Comparison of ENCODE assay signal across 24 mouse cellular contexts in the genomic region with DNA sequence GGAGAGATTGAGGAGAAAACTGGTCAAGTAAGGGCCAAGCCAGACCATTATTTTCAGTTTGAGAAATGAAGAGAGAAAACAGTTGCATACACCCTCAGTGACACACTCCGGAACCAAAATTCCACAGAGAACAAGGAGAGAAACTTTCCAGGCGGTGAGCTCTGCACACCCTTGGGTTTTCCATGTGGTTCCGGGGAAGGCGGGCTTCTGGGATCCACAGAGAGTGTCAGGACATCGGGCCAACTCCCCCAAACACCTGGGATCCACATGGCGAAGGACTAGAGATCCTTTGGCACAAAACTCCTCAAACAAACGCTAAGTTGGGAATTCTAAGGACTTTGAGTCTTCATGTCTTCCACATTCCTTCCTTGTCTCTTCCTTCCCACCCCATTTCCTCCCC. TPM values are rescaled to one million over a fixed set of nuclear protein-coding genes. Genes with fewer than 3 reads are reported as not detected.
DNase-seq lines count a peak whose midpoint lies in the region; ATAC-seq and TF ChIP-seq lines count a peak whose summit lies in the region.
"Had no signal": no experiment of that assay in that cellular context is flagged by ENCODE, and none has a peak within 500 bp of the region (broad histone marks: within the 10 kb centered on the region; RNA-seq: fewer than 3 reads in every experiment).

No protein-coding gene starts in this region.

- no peak overlapping the region for H3K9ac ChIP-seq in embryonic facial prominence, embryonic 15.5 days
- no peak overlapping the region for H3K9ac ChIP-seq in heart, embryonic 12.5 days
- no peak overlapping the region for H3K9ac ChIP-seq in midbrain, embryonic 16.5 days (ENCODE audit: low read depth, low read length)
- H3K9ac ChIP-seq: embryonic facial prominence, embryonic 12.5 days; forebrain, embryonic 12.5 days; heart, embryonic 15.5 days; hindbrain, embryonic 14.5 days had no signal

- H3K36me3 ChIP-seq in embryonic facial prominence, embryonic 15.5 days = no peaks in the 10 kb centered on the region
- H3K36me3 ChIP-seq in embryonic facial prominence, embryonic 10.5 days (replicated peaks) = no peaks in the 10 kb centered on the region
- no peaks in the 10 kb centered on the region for H3K36me3 ChIP-seq in heart, embryonic 12.5 days
- no peaks in the 10 kb centered on the region for H3K36me3 ChIP-seq in testis, adult 2 months (ENCODE audit: control insufficient read depth, insufficient read depth, low read length)
- H3K36me3 ChIP-seq in midbrain, embryonic 16.5 days (ENCODE audit: control insufficient read depth, insufficient read depth, low read length) = no peaks in the 10 kb centered on the region
- H3K36me3 ChIP-seq: embryonic facial prominence, embryonic 12.5 days; forebrain, embryonic 12.5 days; G1E; heart, embryonic 15.5 days; hindbrain, embryonic 10.5 days had no signal

- no peak for TF ChIP-seq CTCF in testis, adult 2 months (IDR thresholded peaks at IDR 0.05; ENCODE audit: control insufficient read depth, insufficient read depth, insufficient replicate concordance, low read depth, low read length)

- peaks cover 10% of the 10 kb centered on the region for H3K4me1 ChIP-seq in embryonic facial prominence, embryonic 15.5 days
- peaks cover 17% of the 10 kb centered on the region for H3K4me1 ChIP-seq in embryonic facial prominence, embryonic 10.5 days
- H3K4me1 ChIP-seq in heart, embryonic 12.5 days (replicated peaks) = peaks cover 51% of the 10 kb centered on the region
- no peaks in the 10 kb centered on the region; the same call in 1 of the 2 replicates for H3K4me1 ChIP-seq in testis, adult 2 months (ENCODE audit: control insufficient read depth, insufficient read depth, low read length)
- H3K4me1 ChIP-seq in midbrain, embryonic 16.5 days (ENCODE audit: control insufficient read depth, insufficient read depth, low read length) = peaks cover 7% of the 10 kb centered on the region

- no peak for DNase-seq in embryonic facial prominence, embryonic 10.5 days (ENCODE audit: low spot score)
- DNase-seq in heart, adult 18-20 months = no peak
- no peak for DNase-seq in testis, postnatal 10 days (ENCODE audit: low spot score)
- DNase-seq: adrenal gland, adult 8-10 months; adrenal gland, postnatal 36 days; B cell, adult 2 months; cerebellum, adult 11 months; cerebellum, adult 8-10 months; cerebellum, postnatal 14 days; embryo, embryonic 11 days had no signal

- H3K27ac ChIP-seq in embryonic facial prominence, embryonic 15.5 days (replicated peaks) = peak overlapping the region; percentile 28; the same call in 1 of the 2 replicates
- no peak overlapping the region for H3K27ac ChIP-seq in embryonic facial prominence, embryonic 10.5 days (replicated peaks)
- H3K27ac ChIP-seq in heart, embryonic 12.5 days (ENCODE audit: poor library complexity, severe bottlenecking) = peak overlapping the region; percentile 1
- H3K27ac ChIP-seq in testis, adult 2 months (ENCODE audit: control insufficient read depth, insufficient read depth, low read depth, low read length) = peak overlapping the region; percentile 16; the same call in 1 of the 2 replicates
- no peak overlapping the region for H3K27ac ChIP-seq in midbrain, embryonic 16.5 days (ENCODE audit: low read length)
- H3K27ac ChIP-seq: embryonic facial prominence, embryonic 12.5 days; forebrain, embryonic 12.5 days; hindbrain, embryonic 10.5 days; hindbrain, embryonic 14.5 days had no signal

- no peak overlapping the region for H3K4me3 ChIP-seq in embryonic facial prominence, embryonic 15.5 days (replicated peaks)
- no peak overlapping the region for H3K4me3 ChIP-seq in embryonic facial prominence, embryonic 10.5 days
- no peak overlapping the region for H3K4me3 ChIP-seq in heart, embryonic 12.5 days
- H3K4me3 ChIP-seq in testis, adult 2 months (ENCODE audit: control insufficient read depth, low read depth, low read length) = no peak overlapping the region
- H3K4me3 ChIP-seq in midbrain, embryonic 16.5 days (ENCODE audit: low read depth, low read length) = no peak overlapping the region
- H3K4me3 ChIP-seq: embryonic facial prominence, embryonic 12.5 days; forebrain, embryonic 12.5 days; heart, embryonic 15.5 days; hindbrain, embryonic 10.5 days had no signal

- ATAC-seq in embryonic facial prominence, embryonic 15.5 days (ENCODE audit: insufficient number of reproducible peaks, low FRiP score, low TSS enrichment, low read depth) = no peak
- no peak for ATAC-seq in heart, embryonic 12.5 days (ENCODE audit: insufficient number of reproducible peaks, low FRiP score)
- no peak for ATAC-seq in midbrain, embryonic 16.5 days
- ATAC-seq: CD4-positive, CD25-positive, alpha-beta regulatory T cell, adult 4 months; forebrain, embryonic 16.5 days had no signal

- no peaks in the 10 kb centered on the region; the same call in 1 of the 2 replicates for H3K27me3 ChIP-seq in embryonic facial prominence, embryonic 15.5 days
- H3K27me3 ChIP-seq in embryonic facial prominence, embryonic 10.5 days (replicated peaks; ENCODE audit: low read depth, poor library complexity, severe bottlenecking) = no peaks in the 10 kb centered on the region
- H3K27me3 ChIP-seq in heart, embryonic 12.5 days (replicated peaks) = no peaks in the 10 kb centered on the region
- H3K27me3 ChIP-seq in testis, adult 2 months (ENCODE audit: control insufficient read depth, insufficient read depth, low read length) = no peaks in the 10 kb centered on the region
- H3K27me3 ChIP-seq in midbrain, embryonic 16.5 days (ENCODE audit: control insufficient read depth, insufficient read depth, low read depth, low read length) = no peaks in the 10 kb centered on the region
- H3K27me3 ChIP-seq: embryonic facial prominence, embryonic 12.5 days; forebrain, embryonic 12.5 days; heart, embryonic 15.5 days had no signal

- no peaks in the 10 kb centered on the region for H3K9me3 ChIP-seq in embryonic facial prominence, embryonic 15.5 days (replicated peaks)
- no peaks in the 10 kb centered on the region for H3K9me3 ChIP-seq in embryonic facial prominence, embryonic 10.5 days
- H3K9me3 ChIP-seq in heart, embryonic 12.5 days (replicated peaks) = no peaks in the 10 kb centered on the region
- no peaks in the 10 kb centered on the region for H3K9me3 ChIP-seq in midbrain, embryonic 16.5 days (replicated peaks; ENCODE audit: control insufficient read depth, low read length, poor library complexity, severe bottlenecking)
- H3K9me3 ChIP-seq: embryonic facial prominence, embryonic 12.5 days; forebrain, embryonic 12.5 days; heart, embryonic 15.5 days; hindbrain, embryonic 10.5 days had no signal

- WGBS in embryonic facial prominence, embryonic 15.5 days = 62% methylated on average over 7 of the region's 7 CpGs
- 91% methylated on average over 7 of the region's 7 CpGs for WGBS in embryonic facial prominence, embryonic 10.5 days
- WGBS in heart, embryonic 12.5 days = 79% methylated on average over 7 of the region's 7 CpGs
- 92% methylated on average over 7 of the region's 7 CpGs for WGBS in midbrain, embryonic 16.5 days

- no peak overlapping the region for H3K4me2 ChIP-seq in embryonic facial prominence, embryonic 15.5 days (replicated peaks)
- H3K4me2 ChIP-seq in heart, embryonic 12.5 days = no peak overlapping the region
- H3K4me2 ChIP-seq in midbrain, embryonic 16.5 days (ENCODE audit: low read length) = no peak overlapping the region
- H3K4me2 ChIP-seq: embryonic facial prominence, embryonic 12.5 days; forebrain, embryonic 12.5 days; heart, embryonic 15.5 days; hindbrain, embryonic 14.5 days had no signal

- no peak for TF ChIP-seq POLR2A in testis, adult 2 months (IDR thresholded peaks at IDR 0.05; ENCODE audit: control insufficient read depth, low read depth, low read length)

RNA-seq across cellular contexts. Expression of a gene that starts 38.5 kb away (rescaled TPM):
- polyA plus RNA-seq in embryonic facial prominence, embryonic 15.5 days (2015; fragmentation: Nextera tagmentation; extraction: Ambion mirVana) = 10.1 and 10.5 TPM in 2 replicates
- 2.7 and 3.4 TPM in 2 replicates for polyA plus RNA-seq in embryonic facial prominence, embryonic 10.5 days (2016; fragmentation: Nextera tagmentation; extraction: Ambion mirVana)
- polyA plus RNA-seq in heart, embryonic 12.5 days (2016; fragmentation: Nextera tagmentation; extraction: Ambion mirVana) = 5.6 and 5.8 TPM in 2 replicates
- 10 to 100 TPM; 11.4 to 12.0 TPM for total RNA-seq in heart, adult 18-20 months (2021)
- 4.5 and 4.9 TPM in 2 replicates for polyA plus RNA-seq in testis, adult 2 months (2012; rRNA removed)
- polyA plus RNA-seq in midbrain, embryonic 16.5 days (2015; fragmentation: Nextera tagmentation; extraction: Ambion mirVana) = 22.8 and 23.3 TPM in 2 replicates
- total RNA-seq: common myeloid progenitor, adult 5-6 weeks; granulocyte monocyte progenitor cell, adult 5-6 weeks had no signal
- polyA plus RNA-seq: G1E had no signal

Comparison
In these comparisons a context has a peak if more than half of its experiments do, and no peak if none do; other contexts are left out.
1. H3K27ac ChIP-seq: peak in embryonic facial prominence, embryonic 15.5 days (single experiment), heart, embryonic 12.5 days (single experiment) and testis, adult 2 months (single experiment); none in embryonic facial prominence, embryonic 10.5 days (single experiment) and midbrain, embryonic 16.5 days (single experiment).